Mouse (Mus musculus) urinary bladder, postnatal 4 days (tissue): ENCODE results near the gene Il5.

Experiments
- DNase-seq, 2 experiments: peaks; one replicate each; pipeline ENCODE4 v3.0.0; 2021 to 2022; ENCODE audit warnings: low spot score in 2 of 2

Gene Il5

GRCm38 (mm10) chr11:53771001-53771744 lies 50.6 kb downstream of the Il5 start:
- no peak for DNase-seq

- no peak for DNase-seq
Observed at GRCm38 (mm10) chr11:53772536-53772935, 51.9 kb downstream of the Il5 start.

GRCm38 (mm10) chr11:53773087-53773486 lies 52.5 kb downstream of the Il5 start, which contains the start of gene Gm17334:
TSS of gene Gm17334 (minus strand) at chr11:53773187.
- DNase-seq: no peak

GRCm38 (mm10) chr11:53773641-53774360 lies 53.2 kb downstream of the Il5 start:
- no peak for DNase-seq
